Mouse (Mus musculus): ENCODE data around the gene Tmem233. TPM values are rescaled to one million over a fixed set of nuclear protein-coding genes. Genes with fewer than 3 reads are reported as not detected.

The Tmem233 gene
- total and polyA plus RNA-seq, 2 experiments from 2014 or later: not detected

DNA sequence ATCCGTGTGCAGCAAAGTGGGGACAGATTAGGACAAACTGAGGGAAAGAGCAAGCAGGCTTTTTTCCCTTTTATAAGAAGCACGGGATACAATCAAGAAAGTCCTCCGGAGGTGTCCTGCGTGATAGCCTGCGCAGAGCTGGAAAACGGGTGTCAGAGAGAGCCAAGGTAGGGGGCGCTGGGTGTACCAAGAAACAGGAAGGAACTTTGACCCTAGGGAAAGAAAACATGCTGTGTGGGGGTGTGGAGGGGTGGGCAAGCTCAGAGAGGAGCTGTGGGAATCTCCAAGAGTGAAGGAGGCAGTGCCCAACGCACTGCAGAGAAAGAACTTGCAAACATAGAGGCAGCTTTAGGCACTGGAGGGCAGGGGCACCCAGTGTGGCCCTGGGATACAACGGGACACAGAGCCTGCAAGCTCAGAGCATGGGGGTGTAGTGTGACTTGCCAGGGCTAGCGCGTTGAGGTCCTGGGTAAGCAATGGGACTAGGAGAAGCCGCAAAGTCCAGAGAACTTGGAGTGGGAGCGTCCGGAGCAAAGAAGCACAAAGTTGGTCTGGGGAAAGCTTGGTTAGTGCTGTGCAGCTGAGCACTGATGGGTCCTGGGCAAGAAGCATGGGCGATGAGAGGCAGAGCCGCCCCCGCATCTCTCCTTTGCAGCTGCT lies 673 bp downstream of the Tmem233 start:
- no peak overlapping the region for H3K4me3 ChIP-seq (ENCODE audit: low read depth, low read length)
- ATAC-seq (no peak), DNase-seq (no peak)
- no peak overlapping the region for H3K27ac ChIP-seq (ENCODE audit: low read depth, low read length)
- no peaks in the 10 kb centered on the region for H3K4me1 ChIP-seq (ENCODE audit: insufficient read depth)
- H3K9ac ChIP-seq: no peak overlapping the region
- no peak for TF ChIP-seq CTCF (IDR thresholded peaks at IDR 0.05; ENCODE audit: low read depth)
- H3K9me3 ChIP-seq (ENCODE audit: low read length): no peaks in the 10 kb centered on the region
- no peak overlapping the region for H3K4me2 ChIP-seq (ENCODE audit: low read depth)
- 32% methylated on average over 17 of the region's 17 CpGs for WGBS
- H3K36me3 ChIP-seq (ENCODE audit: insufficient read depth): no peaks in the 10 kb centered on the region
- peaks cover 13% of the 10 kb centered on the region for H3K27me3 ChIP-seq (ENCODE audit: insufficient read depth, low read length)

DNA sequence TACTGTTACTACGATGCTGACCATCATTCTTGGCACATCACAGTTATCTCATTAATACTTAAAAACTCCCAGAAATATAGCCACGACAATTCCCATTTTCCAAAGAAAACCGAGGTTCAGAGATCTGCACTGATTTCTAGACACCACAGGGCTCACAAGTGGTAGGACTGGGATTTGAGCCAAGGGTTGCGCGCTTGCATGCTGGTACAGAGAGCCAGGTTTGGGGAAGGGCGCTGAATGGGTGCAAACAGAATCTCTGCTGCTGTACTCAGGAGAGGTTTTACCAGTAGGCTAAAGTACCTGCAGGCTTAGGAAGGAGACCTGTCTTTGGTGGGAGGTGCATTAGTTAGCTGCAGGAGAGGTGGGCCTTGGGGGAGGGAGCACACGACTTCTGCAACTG lies 1.4 kb downstream of the Tmem233 start:
- Histone ChIP-seq H3K27ac (ENCODE audit: low read depth, low read length) (no peak overlapping the region), H3K4me1 (ENCODE audit: insufficient read depth) (no peaks in the 10 kb centered on the region), H3K4me3 (ENCODE audit: low read depth, low read length) (no peak overlapping the region), H3K27me3 (ENCODE audit: insufficient read depth, low read length) (peaks cover 13% of the 10 kb centered on the region), H3K36me3 (ENCODE audit: insufficient read depth) (no peaks in the 10 kb centered on the region), H3K9me3 (ENCODE audit: low read length) (no peaks in the 10 kb centered on the region), H3K9ac (no peak overlapping the region), H3K4me2 (ENCODE audit: low read depth) (no peak overlapping the region)
- ATAC-seq (no peak), DNase-seq (no peak)
- no peak for TF ChIP-seq CTCF (IDR thresholded peaks at IDR 0.05; ENCODE audit: low read depth)
- 57% methylated on average over 7 of the region's 7 CpGs for WGBS

DNA sequence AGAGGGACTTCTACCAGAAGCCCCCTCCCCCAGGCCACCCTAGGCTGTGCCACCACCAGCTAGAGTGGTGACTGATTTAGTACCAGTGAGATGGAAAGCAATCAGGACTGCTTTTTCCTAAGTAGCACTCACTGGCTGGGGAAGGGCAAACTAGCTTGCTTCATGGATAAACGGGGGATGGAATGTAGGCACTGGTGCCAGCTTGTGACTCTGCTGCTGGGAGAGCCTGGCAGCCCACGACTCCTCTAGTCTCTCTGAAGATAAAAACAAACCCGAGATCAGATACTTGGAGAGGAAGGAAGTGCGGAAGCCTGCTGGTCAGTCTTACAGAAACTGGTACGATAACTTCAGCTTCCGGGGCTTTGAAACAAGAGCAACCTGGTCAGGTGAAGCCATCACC lies 2.3 kb downstream of the Tmem233 start:
- DNase-seq (no peak), ATAC-seq (no peak)
- Histone ChIP-seq H3K4me3 (ENCODE audit: low read depth, low read length) (no peak overlapping the region), H3K9ac (no peak overlapping the region), H3K36me3 (ENCODE audit: insufficient read depth) (no peaks in the 10 kb centered on the region), H3K4me2 (ENCODE audit: low read depth) (no peak overlapping the region), H3K27me3 (ENCODE audit: insufficient read depth, low read length) (peaks cover 13% of the 10 kb centered on the region), H3K4me1 (ENCODE audit: insufficient read depth) (no peaks in the 10 kb centered on the region), H3K27ac (ENCODE audit: low read depth, low read length) (no peak overlapping the region), H3K9me3 (ENCODE audit: low read length) (no peaks in the 10 kb centered on the region)
- TF ChIP-seq CTCF (IDR thresholded peaks at IDR 0.05; ENCODE audit: low read depth): no peak
- 57% methylated on average over 6 of the region's 6 CpGs for WGBS

DNA sequence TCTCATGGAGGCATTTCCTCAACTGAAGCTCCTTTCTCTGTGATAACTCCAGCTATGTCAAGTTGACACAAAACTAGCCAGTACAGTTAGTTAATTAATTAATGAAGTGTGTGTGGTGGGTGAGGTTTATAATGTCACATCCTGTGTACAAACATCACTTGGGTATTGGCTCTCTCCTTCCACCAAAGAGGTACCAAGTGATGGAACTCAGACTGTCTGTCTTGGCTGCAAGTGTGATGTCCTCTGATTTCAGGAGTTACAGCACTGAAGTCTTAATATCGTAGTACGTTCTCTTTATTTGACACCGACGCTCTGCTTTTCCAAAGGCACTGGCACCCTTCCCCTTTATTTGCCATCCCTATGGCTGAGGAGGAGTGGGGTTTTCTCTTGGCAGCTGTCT lies 13.4 kb downstream of the Tmem233 start:
- no peaks in the 10 kb centered on the region for H3K36me3 ChIP-seq (ENCODE audit: insufficient read depth)
- WGBS: 85% methylated on average over 4 of the region's 4 CpGs
- H3K9ac ChIP-seq: no peak overlapping the region
- no peak overlapping the region for H3K4me3 ChIP-seq (ENCODE audit: low read depth, low read length)
- no peaks in the 10 kb centered on the region for H3K27me3 ChIP-seq (ENCODE audit: insufficient read depth, low read length)
- no peak for ATAC-seq
- no peak overlapping the region for H3K4me2 ChIP-seq (ENCODE audit: low read depth)
- H3K27ac ChIP-seq (ENCODE audit: low read depth, low read length): no peak overlapping the region
- no peak for DNase-seq
- TF ChIP-seq CTCF (IDR thresholded peaks at IDR 0.05; ENCODE audit: low read depth): no peak
- H3K9me3 ChIP-seq (ENCODE audit: low read length): no peaks in the 10 kb centered on the region
- no peaks in the 10 kb centered on the region for H3K4me1 ChIP-seq (ENCODE audit: insufficient read depth)

DNA sequence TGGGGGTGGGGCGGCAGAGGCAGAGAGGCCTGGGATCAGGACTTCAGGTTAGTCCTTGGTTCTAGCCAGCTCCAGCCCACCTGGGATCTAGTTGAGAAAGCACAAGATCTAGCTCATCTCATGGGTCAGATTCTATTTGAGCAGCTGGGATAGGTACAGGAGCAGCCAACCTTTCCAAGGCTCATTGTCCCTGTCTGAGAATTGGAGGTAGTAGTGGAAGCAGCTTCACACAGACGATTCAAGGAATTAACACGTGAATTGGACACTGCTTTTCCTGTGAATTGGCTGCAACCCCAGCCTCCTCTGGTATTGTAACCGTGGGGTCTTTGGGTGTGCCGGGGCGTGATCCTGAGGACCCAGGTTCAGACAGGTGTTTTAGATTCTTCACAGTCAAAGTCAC lies 30.2 kb downstream of the Tmem233 start:
- ATAC-seq (no peak), DNase-seq (no peak)
- Histone ChIP-seq H3K27ac (ENCODE audit: low read depth, low read length) (no peak overlapping the region), H3K9me3 (ENCODE audit: low read length) (no peaks in the 10 kb centered on the region), H3K4me3 (ENCODE audit: low read depth, low read length) (no peak overlapping the region), H3K36me3 (ENCODE audit: insufficient read depth) (no peaks in the 10 kb centered on the region), H3K9ac (no peak overlapping the region), H3K4me1 (ENCODE audit: insufficient read depth) (no peaks in the 10 kb centered on the region), H3K27me3 (ENCODE audit: insufficient read depth, low read length) (no peaks in the 10 kb centered on the region), H3K4me2 (ENCODE audit: low read depth) (no peak overlapping the region)
- no peak for TF ChIP-seq CTCF (IDR thresholded peaks at IDR 0.05; ENCODE audit: low read depth)
- 51% methylated on average over 6 of the region's 6 CpGs for WGBS

DNA sequence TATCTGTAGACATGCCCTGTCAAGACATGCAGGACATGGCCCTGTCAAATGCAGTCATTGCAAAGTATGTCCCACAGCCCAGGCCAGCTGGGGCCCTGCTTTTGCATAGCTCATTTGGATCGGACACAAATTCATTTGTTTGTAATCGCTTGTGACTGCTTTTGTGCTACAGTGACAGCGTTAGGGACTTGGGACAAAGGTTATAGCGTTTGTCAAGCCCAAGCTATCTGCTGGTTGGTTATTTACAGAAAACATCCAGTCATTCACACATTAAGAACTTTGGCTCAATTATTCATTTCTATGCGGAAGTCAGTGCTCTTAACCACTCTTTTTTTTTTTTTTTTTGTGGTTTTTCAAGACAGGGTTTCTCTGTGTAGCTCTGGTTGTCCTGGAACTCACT lies 30.9 kb downstream of the Tmem233 start:
- DNase-seq: no peak
- WGBS: 76% methylated on average over 5 of the region's 5 CpGs
- no peaks in the 10 kb centered on the region for H3K9me3 ChIP-seq (ENCODE audit: low read length)
- H3K9ac ChIP-seq: no peak overlapping the region
- no peak overlapping the region for H3K4me2 ChIP-seq (ENCODE audit: low read depth)
- no peak for ATAC-seq
- H3K36me3 ChIP-seq (ENCODE audit: insufficient read depth): no peaks in the 10 kb centered on the region
- H3K4me3 ChIP-seq (ENCODE audit: low read depth, low read length): no peak overlapping the region
- no peak overlapping the region for H3K27ac ChIP-seq (ENCODE audit: low read depth, low read length)
- H3K4me1 ChIP-seq (ENCODE audit: insufficient read depth): no peaks in the 10 kb centered on the region
- TF ChIP-seq CTCF (IDR thresholded peaks at IDR 0.05; ENCODE audit: low read depth): no peak
- no peaks in the 10 kb centered on the region for H3K27me3 ChIP-seq (ENCODE audit: insufficient read depth, low read length)

DNA sequence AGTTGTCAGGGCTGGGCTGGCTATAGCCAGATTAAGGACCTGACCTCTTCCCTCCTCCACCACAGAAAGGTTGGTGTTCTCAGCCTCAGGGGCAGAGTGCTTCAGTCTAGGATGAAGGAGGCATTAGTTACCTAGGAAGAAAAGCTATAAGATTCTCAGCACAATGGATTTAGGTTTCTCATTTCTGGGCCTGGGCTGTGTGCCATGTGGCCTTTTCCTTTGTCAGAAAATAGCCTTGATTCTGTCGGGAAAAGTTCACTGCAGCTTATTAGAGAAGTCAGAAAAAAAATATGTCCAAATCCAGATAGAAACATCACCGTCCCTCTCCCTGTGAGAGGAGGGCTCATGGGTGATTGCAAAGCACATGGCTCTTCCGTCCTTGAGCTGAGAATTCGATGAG lies 33.2 kb downstream of the Tmem233 start:
- Histone ChIP-seq H3K36me3 (ENCODE audit: insufficient read depth) (no peaks in the 10 kb centered on the region), H3K9me3 (ENCODE audit: low read length) (no peaks in the 10 kb centered on the region), H3K27me3 (ENCODE audit: insufficient read depth, low read length) (no peaks in the 10 kb centered on the region), H3K4me1 (ENCODE audit: insufficient read depth) (no peaks in the 10 kb centered on the region), H3K4me2 (ENCODE audit: low read depth) (no peak overlapping the region), H3K9ac (no peak overlapping the region), H3K4me3 (ENCODE audit: low read depth, low read length) (no peak overlapping the region), H3K27ac (ENCODE audit: low read depth, low read length) (no peak overlapping the region)
- WGBS: 70% methylated on average over 4 of the region's 4 CpGs
- ATAC-seq: no peak
- no peak for TF ChIP-seq CTCF (IDR thresholded peaks at IDR 0.05; ENCODE audit: low read depth)
- DNase-seq: no peak

All from forebrain, postnatal 0 days (tissue).